Mouse (Mus musculus) embryonic fibroblast, embryonic 13.5 days (primary cell): ENCODE measurements around the gene Flywch1.

Experiments used
- CTCF ChIP-seq: IDR thresholded peaks from 2 replicates; pipeline ENCODE4 v1.5.1; 2011; ENCODE audit warnings: mild to moderate bottlenecking, control low read depth, low read length, moderate library complexity, borderline replicate concordance; ENCODE audit not compliant: insufficient read depth
- POLR2A ChIP-seq: IDR thresholded peaks from 2 replicates; pipeline ENCODE4 v1.6.1; 2011; ENCODE audit warnings: low read depth, mild to moderate bottlenecking, control low read depth, low read length, moderate library complexity

DNA sequence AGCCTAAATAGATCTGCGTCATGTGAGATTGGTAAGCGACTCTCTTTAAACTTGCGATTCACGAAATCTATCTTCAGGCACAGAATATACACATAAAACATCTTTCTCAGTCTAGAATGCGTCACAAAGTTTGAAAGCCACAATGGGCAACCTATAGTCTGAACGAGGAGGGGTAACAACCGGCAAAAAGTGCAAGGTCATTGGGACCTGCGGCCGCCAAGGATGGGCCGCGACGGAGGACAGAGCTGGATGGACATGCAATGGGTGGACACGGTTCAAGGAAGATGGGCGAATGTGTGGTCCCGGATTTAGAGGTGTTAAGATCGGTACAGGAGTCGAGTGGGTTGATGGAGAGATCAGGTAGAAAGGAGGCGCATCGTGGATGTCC lies 512 bp downstream of the Flywch1 start:
- TF ChIP-seq CTCF (no peak), POLR2A (no peak; the same call in 1 of the 2 replicates)
